Mouse (Mus musculus) ES-E14 (cell line): Measurements from ENCODE around the gene Ptbp1.

Experiments used
- CHD2 ChIP-seq: IDR thresholded peaks from 2 replicates; pipeline ENCODE4 v1.6.1; 2014; ENCODE audit warnings: mild to moderate bottlenecking, low read depth, low read length, inconsistent platforms
- HCFC1 ChIP-seq: IDR thresholded peaks from 2 replicates; pipeline ENCODE4 v1.6.1; 2012; ENCODE audit warnings: low read length, inconsistent platforms, borderline replicate concordance; ENCODE audit not compliant: insufficient read depth
- MAFK ChIP-seq: IDR thresholded peaks from 2 replicates; pipeline ENCODE4 v1.6.1; 2014; ENCODE audit warnings: mild to moderate bottlenecking, low read depth, low read length, inconsistent platforms; ENCODE audit not compliant: insufficient read depth
- ZC3H11A ChIP-seq: IDR thresholded peaks from 2 replicates; pipeline ENCODE4 v1.6.1; 2012; ENCODE audit warnings: low read depth, mild to moderate bottlenecking, inconsistent platforms, low read length, borderline replicate concordance
- ZNF384 ChIP-seq: IDR thresholded peaks from 2 replicates; pipeline ENCODE4 v1.6.1; 2012; ENCODE audit warnings: low read depth, low read length, inconsistent platforms

- TF ChIP-seq HCFC1: no peak
- no peak for TF ChIP-seq ZNF384
- TF ChIP-seq CHD2: no peak
- TF ChIP-seq MAFK: no peak
- TF ChIP-seq ZC3H11A: no peak
Observed at GRCm38 (mm10) chr10:79865801-79866295, 11.6 kb downstream of the Ptbp1 start.
